Mouse (Mus musculus) cerebellum, adult 2 months (tissue): ENCODE data around the gene Nat8f6. TPM values are rescaled to one million over a fixed set of nuclear protein-coding genes. Genes with fewer than 3 reads are reported as not detected.
A peak's percentile ranks its signal among the peaks of the same experiment; 100 is the strongest.
"Not testable (repeated sequence)": the region's sequence is repeated elsewhere in the genome, so short reads cannot be mapped to it uniquely, and the experiment has no call there.

ENCODE experiments used
- DNase-seq, 2 experiments: peaks; one replicate each; pipeline ENCODE4 v3.0.0; 2021
- H3K27ac ChIP-seq: fragments of 200-500 bp; 2 replicates; pipeline ENCODE4 v1.5.1; 2012; ENCODE audit warnings: low read length, control low read depth, inconsistent platforms; ENCODE audit not compliant: insufficient read depth
- H3K27me3 ChIP-seq: fragments of 200-500 bp; 2 replicates; pipeline ENCODE4 v1.6.1; 2012; ENCODE audit warnings: inconsistent platforms, mild to moderate bottlenecking, low read length, moderate library complexity; ENCODE audit not compliant: control insufficient read depth, insufficient read depth
- H3K4me1 ChIP-seq: fragments of 200-500 bp; 2 replicates; pipeline ENCODE4 v1.6.1; 2011; ENCODE audit warnings: low read length; ENCODE audit not compliant: control insufficient read depth, insufficient read depth
- H3K4me3 ChIP-seq: fragments of 200-500 bp; replicated peaks from 2 replicates; pipeline ENCODE3; 2011; ENCODE audit warnings: mild to moderate bottlenecking, low read depth, low read length, control low read depth; ENCODE audit not compliant: insufficient read depth
- CTCF ChIP-seq: fragments of 200-500 bp; IDR thresholded peaks from 2 replicates; pipeline ENCODE4 v1.5.1; 2011; ENCODE audit warnings: low read depth, mild to moderate bottlenecking, control low read depth, low read length, moderate library complexity, borderline replicate concordance; ENCODE audit not compliant: insufficient read depth
- POLR2A ChIP-seq: fragments of 200-500 bp; IDR thresholded peaks from 2 replicates; pipeline ENCODE4 v1.6.1; 2011; ENCODE audit warnings: low read length, control low read depth, borderline replicate concordance; ENCODE audit not compliant: insufficient read depth
- WGBS: fragments of 180-500 bp; shearing (Covaris S2); methylation state at CpG from one replicate; pipeline ENCODE4 v1.1.7; 2018; 5-methylcytosine and 5-hydroxymethylcytosine counted together
- polyA plus RNA-seq: library from polyadenylated mRNA; depleted of rRNA; stranded (reverse); fragments of >200 nt; gene quantifications from 2 replicates; pipeline ENCODE4 v1.2.3, GENCODE M21; 2012

Nat8f6 gene
- polyA plus RNA-seq, 1 experiment, result 4.0 TPM

- Histone ChIP-seq H3K27me3 (no peaks in the 10 kb centered on the region), H3K27ac (no peak overlapping the region), H3K4me1 (no peaks in the 10 kb centered on the region), H3K4me3 (no peak overlapping the region)
- WGBS, result 93% methylated on average over 2 of the region's 2 CpGs
- TF ChIP-seq POLR2A, result no peak
- TF ChIP-seq CTCF, result no peak
- no peak for DNase-seq
These were observed 5.1 kb upstream of the Nat8f6 start for GRCm38 (mm10) chr6:85825886-85826285.

- DNase-seq, result no peak
- no peaks in the 10 kb centered on the region for H3K4me1 ChIP-seq
These were observed 2.8 kb upstream of the Nat8f6 start for GRCm38 (mm10) chr6:85823382-85824090.

GRCm38 (mm10) chr6:85822286-85822685 lies 1.5 kb upstream of the Nat8f6 start:
- no peaks in the 10 kb centered on the region for H3K4me1 ChIP-seq
- H3K27ac ChIP-seq, result no peak overlapping the region
- H3K4me3 ChIP-seq, result no peak overlapping the region
- 81% methylated on average over 4 of the region's 4 CpGs for WGBS
- no peak for TF ChIP-seq POLR2A
- TF ChIP-seq CTCF, result no peak
- H3K27me3 ChIP-seq, result no peaks in the 10 kb centered on the region
- DNase-seq, result no peak

More at GRCm38 (mm10) chr6:85823382-85824090, 2.8 kb upstream of the Nat8f6 start:
- TF ChIP-seq CTCF (no peak), POLR2A (no peak)
- WGBS, result 85% methylated on average over 1 of the region's 1 CpGs
- Histone ChIP-seq H3K4me3 (no peak overlapping the region), H3K27ac (no peak overlapping the region), H3K27me3 (no peaks in the 10 kb centered on the region)

GRCm38 (mm10) chr6:85818338-85818737 lies 2.4 kb downstream of the Nat8f6 start:
- no peak for TF ChIP-seq CTCF
- TF ChIP-seq POLR2A, result no peak
- Histone ChIP-seq H3K27me3 (no peaks in the 10 kb centered on the region), H3K27ac (no peak overlapping the region), H3K4me3 (no peak overlapping the region), H3K4me1 (no peaks in the 10 kb centered on the region)
- DNase-seq, result no peak
- 15% methylated on average over 1 of the region's 1 CpGs for WGBS

- WGBS, result 85% methylated on average over 2 of the region's 2 CpGs
- Histone ChIP-seq H3K27ac (no peak overlapping the region), H3K27me3 (no peaks in the 10 kb centered on the region; the same call in 1 of the 2 replicates), H3K4me3 (no peak overlapping the region), H3K4me1 (0 out of 2 replicates have a peak, but pooled peaks cover 3% of the 10 kb centered on the region)
- TF ChIP-seq CTCF (no peak), POLR2A (no peak)
- DNase-seq, result no peak
These were observed 7.4 kb downstream of the Nat8f6 start for GRCm38 (mm10) chr6:85813339-85813738.

- peak in 1 of 2 experiments; percentile 15 for DNase-seq
- H3K4me1 ChIP-seq, H3K27ac ChIP-seq, H3K27me3 ChIP-seq, H3K4me3 ChIP-seq: not testable (repeated sequence)
- WGBS, result 36% methylated on average over 3 of the region's 3 CpGs
These were observed 9.7 kb downstream of the Nat8f6 start for GRCm38 (mm10) chr6:85810942-85811537.

- H3K4me1 ChIP-seq, result not testable (repeated sequence)
These were observed 10.2 kb downstream of the Nat8f6 start for GRCm38 (mm10) chr6:85810514-85810913.

GRCm38 (mm10) chr6:85809784-85810183 lies 11.0 kb downstream of the Nat8f6 start:
- WGBS, result 96% methylated on average over 2 of the region's 3 CpGs
- H3K4me3 ChIP-seq, DNase-seq, H3K27me3 ChIP-seq, H3K27ac ChIP-seq, H3K4me1 ChIP-seq: not testable (repeated sequence)

More at GRCm38 (mm10) chr6:85810514-85810913, 10.2 kb downstream of the Nat8f6 start:
- not testable (repeated sequence) for H3K27me3 ChIP-seq, DNase-seq, H3K27ac ChIP-seq, H3K4me3 ChIP-seq
- 53% methylated on average over 3 of the region's 3 CpGs for WGBS

GRCm38 (mm10) chr6:85803180-85803579 lies 17.6 kb downstream of the Nat8f6 start:
- 38% methylated on average over 5 of the region's 5 CpGs for WGBS
- not testable (repeated sequence) for H3K4me3 ChIP-seq, H3K27me3 ChIP-seq, H3K27ac ChIP-seq, DNase-seq, H3K4me1 ChIP-seq
